In genomic region chr17:31184269-31184990, GRCm38 (mm10) we compare ENCODE assay signal across 14 mouse cellular contexts. TPM values are rescaled to one million over a fixed set of nuclear protein-coding genes. Genes with fewer than 3 reads are reported as not detected.
DNase-seq lines count a peak whose midpoint lies in the region; ATAC-seq and TF ChIP-seq lines count a peak whose summit lies in the region.
"Had no signal": no experiment of that assay in that cellular context is flagged by ENCODE, and none has a peak within 500 bp of the region (broad histone marks: within the 10 kb centered on the region; RNA-seq: fewer than 3 reads in every experiment).

No protein-coding gene starts in this region.

- DNase-seq in kidney, adult 2 months: peak; percentile 6
- DNase-seq in kidney, postnatal 14 days: no peak
- DNase-seq in CD4-positive, CD25-positive, alpha-beta regulatory T cell, adult 2 months (ENCODE audit: low read depth, low spot score): peak; percentile 66
- peak; percentile 14 for DNase-seq in large intestine, adult 2 months (ENCODE audit: low read depth, low spot score)
- no peak for DNase-seq in heart, adult 9 months (ENCODE audit: low spot score in 2 of 2)
- DNase-seq: adrenal gland, postnatal 10 days had no signal

- no peak overlapping the region for H3K27ac ChIP-seq in kidney, adult 2 months (ENCODE audit: insufficient read depth, low read depth, low read length)
- peak overlapping the region; percentile 88 for H3K27ac ChIP-seq in stomach, embryonic 14.5 days (ENCODE audit: low read length)
- H3K27ac ChIP-seq in midbrain, embryonic 16.5 days (ENCODE audit: low read length): no peak overlapping the region
- H3K27ac ChIP-seq in kidney, embryonic 14.5 days (ENCODE audit: low read depth, low read length): no peak overlapping the region
- H3K27ac ChIP-seq: embryonic facial prominence, embryonic 10.5 days; heart, embryonic 15.5 days; hindbrain, embryonic 13.5 days; midbrain, embryonic 10.5 days had no signal

- H3K27me3 ChIP-seq in kidney, adult 2 months (replicated peaks; ENCODE audit: control insufficient read depth, insufficient read depth, low read length): no peaks in the 10 kb centered on the region
- no peaks in the 10 kb centered on the region for H3K27me3 ChIP-seq in stomach, embryonic 14.5 days (ENCODE audit: control insufficient read depth, insufficient read depth, low read length)
- H3K27me3 ChIP-seq in midbrain, embryonic 16.5 days (ENCODE audit: control insufficient read depth, insufficient read depth, low read depth, low read length): no peaks in the 10 kb centered on the region; the same call in 1 of the 2 replicates
- no peaks in the 10 kb centered on the region for H3K27me3 ChIP-seq in kidney, embryonic 14.5 days (ENCODE audit: control insufficient read depth, insufficient read depth, low read length)
- H3K27me3 ChIP-seq: hindbrain, embryonic 13.5 days had no signal

- H3K9ac ChIP-seq in stomach, embryonic 14.5 days (replicated peaks; ENCODE audit: low read depth, low read length): no peak overlapping the region
- no peak overlapping the region for H3K9ac ChIP-seq in midbrain, embryonic 16.5 days (ENCODE audit: low read depth, low read length)
- no peak overlapping the region for H3K9ac ChIP-seq in kidney, embryonic 14.5 days (ENCODE audit: low read depth, low read length)
- H3K9ac ChIP-seq: heart, embryonic 15.5 days; hindbrain, embryonic 13.5 days had no signal

- H3K4me1 ChIP-seq in kidney, adult 2 months (ENCODE audit: control insufficient read depth, insufficient read depth, low read length): no peaks in the 10 kb centered on the region
- H3K4me1 ChIP-seq in stomach, embryonic 14.5 days (ENCODE audit: control insufficient read depth, insufficient read depth, low read length): 0 out of 2 replicates have a peak, but pooled peaks cover 2% of the 10 kb centered on the region
- no peaks in the 10 kb centered on the region for H3K4me1 ChIP-seq in midbrain, embryonic 16.5 days (ENCODE audit: control insufficient read depth, insufficient read depth, low read length)
- no peaks in the 10 kb centered on the region for H3K4me1 ChIP-seq in kidney, embryonic 14.5 days (ENCODE audit: control insufficient read depth, insufficient read depth, low read length)
- H3K4me1 ChIP-seq: heart, embryonic 15.5 days; hindbrain, embryonic 13.5 days; midbrain, embryonic 10.5 days had no signal

- H3K4me2 ChIP-seq in stomach, embryonic 14.5 days (replicated peaks; ENCODE audit: low read depth, low read length): peak overlapping the region; percentile 18; the same call in 1 of the 2 replicates
- no peak overlapping the region for H3K4me2 ChIP-seq in midbrain, embryonic 16.5 days (ENCODE audit: low read length)
- H3K4me2 ChIP-seq in kidney, embryonic 14.5 days (replicated peaks; ENCODE audit: low read depth, low read length): no peak overlapping the region
- H3K4me2 ChIP-seq: heart, embryonic 15.5 days; hindbrain, embryonic 13.5 days had no signal

- no peak for TF ChIP-seq CTCF in kidney, adult 2 months (conservative IDR thresholded peaks at IDR 0.05; ENCODE audit: insufficient read depth, insufficient read length, low read depth, low read length)

- H3K4me3 ChIP-seq in kidney, adult 2 months (ENCODE audit: insufficient read depth, low read depth, low read length): no peak overlapping the region
- H3K4me3 ChIP-seq in stomach, embryonic 14.5 days (ENCODE audit: low read depth, low read length): no peak overlapping the region
- no peak overlapping the region for H3K4me3 ChIP-seq in midbrain, embryonic 16.5 days (ENCODE audit: low read depth, low read length)
- H3K4me3 ChIP-seq in kidney, embryonic 14.5 days (ENCODE audit: low read length): no peak overlapping the region
- H3K4me3 ChIP-seq: embryonic facial prominence, embryonic 10.5 days; heart, embryonic 15.5 days; hindbrain, embryonic 13.5 days; midbrain, embryonic 10.5 days had no signal

- no peak for TF ChIP-seq POLR2A in kidney, adult 2 months (IDR thresholded peaks at IDR 0.05; ENCODE audit: low read depth, low read length)

- no peaks in the 10 kb centered on the region for H3K9me3 ChIP-seq in stomach, embryonic 14.5 days (ENCODE audit: control insufficient read depth, low read depth, low read length)
- H3K9me3 ChIP-seq in midbrain, embryonic 16.5 days (replicated peaks; ENCODE audit: control insufficient read depth, low read length, poor library complexity, severe bottlenecking): no peaks in the 10 kb centered on the region
- H3K9me3 ChIP-seq in kidney, embryonic 14.5 days (ENCODE audit: control insufficient read depth, low read length): no peaks in the 10 kb centered on the region
- H3K9me3 ChIP-seq: heart, embryonic 15.5 days; midbrain, embryonic 10.5 days had no signal

- no peaks in the 10 kb centered on the region for H3K36me3 ChIP-seq in kidney, adult 2 months (ENCODE audit: control insufficient read depth, insufficient read depth, low read length)
- H3K36me3 ChIP-seq in stomach, embryonic 14.5 days (ENCODE audit: control insufficient read depth, insufficient read depth, low read length): no peaks in the 10 kb centered on the region
- H3K36me3 ChIP-seq in midbrain, embryonic 16.5 days (ENCODE audit: control insufficient read depth, insufficient read depth, low read length): no peaks in the 10 kb centered on the region
- no peaks in the 10 kb centered on the region for H3K36me3 ChIP-seq in kidney, embryonic 14.5 days (ENCODE audit: control insufficient read depth, insufficient read depth, low read length)
- H3K36me3 ChIP-seq: embryonic facial prominence, embryonic 10.5 days; heart, embryonic 15.5 days; hindbrain, embryonic 13.5 days; midbrain, embryonic 10.5 days had no signal

- WGBS in kidney, adult 2 months: 79% methylated on average over 12 of the region's 12 CpGs
- WGBS in large intestine, adult 2 months: 58% methylated on average over 12 of the region's 12 CpGs
- WGBS in stomach, embryonic 14.5 days: 70% methylated on average over 12 of the region's 12 CpGs
- 84% methylated on average over 12 of the region's 12 CpGs for WGBS in midbrain, embryonic 16.5 days
- WGBS in kidney, embryonic 14.5 days: 78% methylated on average over 12 of the region's 12 CpGs

- ATAC-seq in stomach, embryonic 14.5 days (ENCODE audit: insufficient number of reproducible peaks, insufficient read depth, low FRiP score, low read depth): peak; percentile 34; the same call in 1 of the 2 replicates
- no peak for ATAC-seq in midbrain, embryonic 16.5 days
- ATAC-seq in kidney, embryonic 14.5 days (ENCODE audit: low FRiP score, low TSS enrichment): no peak

RNA-seq across cellular contexts. Expression of gene Tmprss3, which starts 14.3 kb away (rescaled TPM):
- polyA plus RNA-seq in kidney, adult 2 months (2012; rRNA removed): 0.03 TPM in 1 of 2 replicates, not detected in the other
- polyA plus RNA-seq in large intestine, adult 2 months (2012; rRNA removed): 0.05 TPM in 1 of 2 replicates, not detected in the other
- 0.34 and 0.43 TPM in 2 replicates for polyA plus RNA-seq in stomach, embryonic 14.5 days (2014; fragmentation: Nextera tagmentation; extraction: Ambion mirVana)
- polyA plus RNA-seq in midbrain, embryonic 16.5 days (2015; fragmentation: Nextera tagmentation; extraction: Ambion mirVana): not detected in 2 replicates
- polyA plus RNA-seq in kidney, embryonic 14.5 days (2014; fragmentation: Nextera tagmentation; extraction: Ambion mirVana): not detected in 2 replicates
- polyA plus RNA-seq: embryonic facial prominence, embryonic 10.5 days; heart, embryonic 15.5 days; limb, embryonic 11.5 days; midbrain, embryonic 10.5 days had no signal

RNA-seq across cellular contexts. Expression of gene Tff1, which starts 19.4 kb away (rescaled TPM):
- polyA plus RNA-seq in kidney, adult 2 months (2012; rRNA removed): 0.31 TPM in 1 of 2 replicates, not detected in the other
- polyA plus RNA-seq in large intestine, adult 2 months (2012; rRNA removed): 0.85 and 5.4 TPM in 2 replicates
- polyA plus RNA-seq in stomach, embryonic 14.5 days (2014; fragmentation: Nextera tagmentation; extraction: Ambion mirVana): 83.1 and 87.0 TPM in 2 replicates
- not detected in 2 replicates for polyA plus RNA-seq in midbrain, embryonic 16.5 days (2015; fragmentation: Nextera tagmentation; extraction: Ambion mirVana)
- not detected in 2 replicates for polyA plus RNA-seq in kidney, embryonic 14.5 days (2014; fragmentation: Nextera tagmentation; extraction: Ambion mirVana)
- polyA plus RNA-seq: embryonic facial prominence, embryonic 10.5 days; heart, embryonic 15.5 days; hindbrain, embryonic 13.5 days; limb, embryonic 11.5 days; midbrain, embryonic 10.5 days had no signal

RNA-seq across cellular contexts. Expression of gene Ubash3a, which starts 23.2 kb away (rescaled TPM):
- polyA plus RNA-seq in kidney, adult 2 months (2012; rRNA removed): 0.15 and 1.6 TPM in 2 replicates
- polyA plus RNA-seq in large intestine, adult 2 months (2012; rRNA removed): 0.57 and 1.7 TPM in 2 replicates
- 0.21 and 0.49 TPM in 2 replicates for polyA plus RNA-seq in stomach, embryonic 14.5 days (2014; fragmentation: Nextera tagmentation; extraction: Ambion mirVana)
- polyA plus RNA-seq in midbrain, embryonic 16.5 days (2015; fragmentation: Nextera tagmentation; extraction: Ambion mirVana): not detected in 2 replicates
- polyA plus RNA-seq in kidney, embryonic 14.5 days (2014; fragmentation: Nextera tagmentation; extraction: Ambion mirVana): 0.14 and 0.40 TPM in 2 replicates

RNA-seq across cellular contexts. Expression of gene Tff2, which starts 40.3 kb away (rescaled TPM):
- 0.20 TPM in 1 of 2 replicates, not detected in the other for polyA plus RNA-seq in kidney, adult 2 months (2012; rRNA removed)
- polyA plus RNA-seq in large intestine, adult 2 months (2012; rRNA removed): 0.32 and 3.5 TPM in 2 replicates
- 17.7 and 18.5 TPM in 2 replicates for polyA plus RNA-seq in stomach, embryonic 14.5 days (2014; fragmentation: Nextera tagmentation; extraction: Ambion mirVana)
- not detected in 2 replicates for polyA plus RNA-seq in midbrain, embryonic 16.5 days (2015; fragmentation: Nextera tagmentation; extraction: Ambion mirVana)
- 0.61 and 1.2 TPM in 2 replicates for polyA plus RNA-seq in kidney, embryonic 14.5 days (2014; fragmentation: Nextera tagmentation; extraction: Ambion mirVana)
- polyA plus RNA-seq: embryonic facial prominence, embryonic 10.5 days; heart, embryonic 15.5 days; hindbrain, embryonic 13.5 days; limb, embryonic 11.5 days; midbrain, embryonic 10.5 days had no signal

RNA-seq across cellular contexts. Expression of gene Tff3, which starts 55.0 kb away (rescaled TPM):
- not detected in 2 replicates for polyA plus RNA-seq in kidney, adult 2 months (2012; rRNA removed)
- polyA plus RNA-seq in large intestine, adult 2 months (2012; rRNA removed): 11,983 and 17,407 TPM in 2 replicates
- polyA plus RNA-seq in stomach, embryonic 14.5 days (2014; fragmentation: Nextera tagmentation; extraction: Ambion mirVana): 21.9 and 22.6 TPM in 2 replicates
- polyA plus RNA-seq in midbrain, embryonic 16.5 days (2015; fragmentation: Nextera tagmentation; extraction: Ambion mirVana): 0.70 and 1.3 TPM in 2 replicates
- not detected in 2 replicates for polyA plus RNA-seq in kidney, embryonic 14.5 days (2014; fragmentation: Nextera tagmentation; extraction: Ambion mirVana)
- polyA plus RNA-seq: embryonic facial prominence, embryonic 10.5 days; heart, embryonic 15.5 days; limb, embryonic 11.5 days had no signal

Comparison
In these comparisons a context has a peak if more than half of its experiments do, and no peak if none do; other contexts are left out.
1. DNase-seq: peak in kidney, adult 2 months (single experiment), CD4-positive, CD25-positive, alpha-beta regulatory T cell, adult 2 months (single experiment) and large intestine, adult 2 months (single experiment); none in kidney, postnatal 14 days (single experiment) and heart, adult 9 months (0 of 2).
2. RNA of gene Tff1, which starts 19.4 kb away (polyA plus RNA-seq): 83.1 to 87.0 TPM in stomach, embryonic 14.5 days; 0.85 to 5.4 TPM in large intestine, adult 2 months, 0.31 TPM in kidney, adult 2 months, not detected in kidney, embryonic 14.5 days and not detected in midbrain, embryonic 16.5 days; every median in the first group is over 10 times any median in the second.